Mouse (Mus musculus) liver, embryonic 14.5 days (tissue): ENCODE data around the gene Malsu1. TPM values are rescaled to one million over a fixed set of nuclear protein-coding genes. Genes with fewer than 3 reads are reported as not detected.

Experiments used
- ATAC-seq: fragments of 200-750 bp; cut with Nextera tagmentation; 2 replicates; pipeline ENCODE4 v1.8.0; 2017; ENCODE audit warnings: moderate number of reproducible peaks, mild to moderate bottlenecking, moderate library complexity; ENCODE audit not compliant: insufficient read depth
- DNase-seq, 3 experiments: peaks; one replicate each; pipeline ENCODE4 v3.0.0-alpha.2; 2012 to 2013; ENCODE audit warnings: low read depth in 3 of 3, low spot score in 3 of 3
- H3K27ac ChIP-seq: fragments of 300-500 bp; sonication (generic); 2 replicates; pipeline ENCODE4 v1.5.1; 2014; ENCODE audit warnings: moderate library complexity, mild to moderate bottlenecking, control low read depth, inconsistent platforms
- H3K27me3 ChIP-seq: fragments of 300-500 bp; sonication (generic); 2 replicates; pipeline ENCODE4 v1.6.1; 2014; ENCODE audit warnings: mild to moderate bottlenecking, low read length, moderate library complexity; ENCODE audit not compliant: control insufficient read depth, insufficient read depth
- H3K36me3 ChIP-seq: fragments of 300-500 bp; sonication (generic); replicated peaks from 2 replicates; pipeline ENCODE4 v1.6.1; 2014; ENCODE audit warnings: low read depth; ENCODE audit not compliant: control insufficient read depth, insufficient read depth
- H3K4me1 ChIP-seq, 2 experiments: fragments of 200-500 bp in 1 of 2; fragments of 300-500 bp in 1 of 2; sonication (generic) in 1 of 2; replicated peaks; 2 replicates each; pipeline ENCODE4 v1.6.1; 2012 to 2014; ENCODE audit warnings: antibody characterized with exemption in 1 of 2, inconsistent platforms in 1 of 2, low read length in 1 of 2; ENCODE audit not compliant: control insufficient read depth in 2 of 2, insufficient read depth in 2 of 2
- H3K4me2 ChIP-seq: fragments of 300-500 bp; sonication (generic); 2 replicates; pipeline ENCODE4 v1.6.1; 2014; ENCODE audit warnings: low read depth, mild to moderate bottlenecking, control low read depth, moderate library complexity
- H3K4me3 ChIP-seq, 2 experiments: fragments of 200-500 bp in 1 of 2; fragments of 300-500 bp in 1 of 2; sonication (generic) in 1 of 2; 2 replicates each; pipeline ENCODE4 v1.5.1; 2012 to 2014; ENCODE audit warnings: low read depth in 2 of 2, low read length in 2 of 2, mild to moderate bottlenecking in 2 of 2, control low read depth in 1 of 2, inconsistent platforms in 1 of 2, moderate library complexity in 1 of 2; ENCODE audit not compliant: insufficient read depth in 1 of 2
- H3K9ac ChIP-seq: fragments of 300-500 bp; sonication (generic); replicated peaks from 2 replicates; pipeline ENCODE4 v1.6.1; 2014; ENCODE audit warnings: mild to moderate bottlenecking, control low read depth, moderate library complexity
- H3K9me3 ChIP-seq: fragments of 300-500 bp; sonication (generic); 2 replicates; pipeline ENCODE4 v1.6.1; 2016; ENCODE audit warnings: low read length, mixed read lengths; ENCODE audit not compliant: control insufficient read depth
- CTCF ChIP-seq: IDR thresholded peaks from 2 replicates; pipeline ENCODE4 v1.5.1; 2016; ENCODE audit warnings: antibody characterized with exemption, low read depth, control low read depth
- EP300 ChIP-seq: IDR thresholded peaks from 2 replicates; pipeline ENCODE4 v1.6.1; 2016; ENCODE audit warnings: antibody characterized with exemption, low read depth
- WGBS: fragments of 180-500 bp; shearing (Covaris S2); extraction: QIAGEN DNeasy Blood & Tissue Kit; methylation state at CpG from one replicate; pipeline ENCODE4 v1.1.7; 2014; ENCODE audit not compliant: insufficient replicate concordance; 5-methylcytosine and 5-hydroxymethylcytosine counted together
- polyA plus RNA-seq, 2 experiments: library from polyadenylated mRNA; depleted of rRNA in 1 of 2; stranded (reverse) in 1 of 2; unstranded in 1 of 2; fragments of >200 nt; fragmentation: Nextera tagmentation in 1 of 2; extraction: Ambion mirVana in 1 of 2; gene quantifications; 2 replicates each; pipeline versions ENCODE4 v1.2.1 to v1.2.3; 2012 to 2014

Malsu1 gene
- polyA plus RNA-seq, 2 experiments: 10.7 to 44.1 TPM

GRCm38 (mm10) chr6:49109196-49109595 lies 35.6 kb downstream of the Malsu1 start:
- H3K36me3 ChIP-seq: no peaks in the 10 kb centered on the region; the same call in 1 of the 2 replicates
- no peak overlapping the region for H3K27ac ChIP-seq
- no peaks in the 10 kb centered on the region for H3K4me1 ChIP-seq
- no peak overlapping the region for H3K4me2 ChIP-seq
- no peak for TF ChIP-seq EP300
- TF ChIP-seq CTCF: no peak
- 65% methylated on average over 2 of the region's 2 CpGs for WGBS
- H3K27me3 ChIP-seq: no peaks in the 10 kb centered on the region
- no peaks in the 10 kb centered on the region for H3K9me3 ChIP-seq
- DNase-seq (no peak), ATAC-seq (no peak)
- no peak overlapping the region for H3K9ac ChIP-seq
- H3K4me3 ChIP-seq: no peak overlapping the region

GRCm38 (mm10) chr6:49113895-49114294 lies 40.3 kb downstream of the Malsu1 start:
- TF ChIP-seq CTCF: no peak
- Histone ChIP-seq H3K4me2 (no peak overlapping the region), H3K9ac (no peak overlapping the region), H3K27me3 (no peaks in the 10 kb centered on the region), H3K4me1 (no peaks in the 10 kb centered on the region), H3K36me3 (no peaks in the 10 kb centered on the region; the same call in 1 of the 2 replicates), H3K4me3 (no peak overlapping the region), H3K27ac (no peak overlapping the region), H3K9me3 (no peaks in the 10 kb centered on the region)
- DNase-seq (no peak), ATAC-seq (no peak)
- WGBS: 82% methylated on average over 7 of the region's 7 CpGs

- no peak overlapping the region for H3K27ac ChIP-seq
Measured at GRCm38 (mm10) chr6:49114457-49114856, 40.9 kb downstream of the Malsu1 start.

GRCm38 (mm10) chr6:49115550-49115949 lies 42.0 kb downstream of the Malsu1 start:
- DNase-seq (no peak), ATAC-seq (no peak)
- Histone ChIP-seq H3K4me3 (no peak overlapping the region), H3K27ac (no peak overlapping the region), H3K9me3 (no peaks in the 10 kb centered on the region), H3K4me2 (no peak overlapping the region), H3K36me3 (no peaks in the 10 kb centered on the region; the same call in 1 of the 2 replicates), H3K27me3 (no peaks in the 10 kb centered on the region), H3K9ac (no peak overlapping the region), H3K4me1 (no peaks in the 10 kb centered on the region)
- TF ChIP-seq EP300 (no peak), CTCF (no peak)
- 65% methylated on average over 5 of the region's 5 CpGs for WGBS

More at GRCm38 (mm10) chr6:49114457-49114856, 40.9 kb downstream of the Malsu1 start:
- Histone ChIP-seq H3K9ac (no peak overlapping the region), H3K9me3 (no peaks in the 10 kb centered on the region), H3K4me2 (no peak overlapping the region), H3K4me3 (no peak overlapping the region), H3K4me1 (no peaks in the 10 kb centered on the region), H3K36me3 (no peaks in the 10 kb centered on the region; the same call in 1 of the 2 replicates), H3K27me3 (no peaks in the 10 kb centered on the region)
- WGBS: 81% methylated on average over 6 of the region's 6 CpGs
- DNase-seq: no peak
- ATAC-seq: no peak
- TF ChIP-seq EP300: no peak
- TF ChIP-seq CTCF: no peak

GRCm38 (mm10) chr6:49116241-49116640 lies 42.6 kb downstream of the Malsu1 start:
- Histone ChIP-seq H3K36me3 (no peaks in the 10 kb centered on the region; the same call in 1 of the 2 replicates), H3K27ac (no peak overlapping the region), H3K27me3 (no peaks in the 10 kb centered on the region), H3K9ac (no peak overlapping the region), H3K4me1 (no peaks in the 10 kb centered on the region), H3K4me2 (no peak overlapping the region), H3K4me3 (no peak overlapping the region), H3K9me3 (no peaks in the 10 kb centered on the region)
- WGBS: 88% methylated on average over 8 of the region's 8 CpGs
- TF ChIP-seq CTCF: no peak
- no peak for TF ChIP-seq EP300
- ATAC-seq (no peak), DNase-seq (no peak)
